Mouse (Mus musculus): ENCODE data around the gene Hdac7. TPM values are rescaled to one million over a fixed set of nuclear protein-coding genes. Genes with fewer than 3 reads are reported as not detected.
"Not testable (repeated sequence)": the region's sequence is repeated elsewhere in the genome, so short reads cannot be mapped to it uniquely, and the experiment has no call there.

Gene Hdac7
- polyA plus RNA-seq, 1 experiment from 2014 or later = 28.3 TPM

DNA sequence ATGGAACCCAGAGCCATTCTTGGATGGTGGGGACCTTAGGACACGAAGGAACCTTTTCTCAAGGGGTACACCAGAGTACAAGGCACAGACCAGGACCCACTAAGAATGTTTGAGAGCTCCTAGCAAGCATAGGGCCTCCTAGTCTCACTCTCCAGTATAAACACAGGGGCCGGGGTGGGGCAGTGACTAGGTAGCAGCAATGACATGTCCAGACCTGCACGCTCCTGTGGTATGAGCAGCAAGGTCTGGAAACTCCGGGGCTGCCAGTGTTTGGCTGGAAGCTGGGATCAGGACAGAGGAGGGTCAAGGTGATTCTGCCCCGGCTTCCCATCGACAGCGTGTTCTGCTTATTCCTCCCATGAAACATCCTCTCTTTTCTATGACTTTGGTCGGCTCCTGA lies 31.5 kb upstream of the Hdac7 start:
- H3K4me1 ChIP-seq (replicated peaks; ENCODE audit: control insufficient read depth, insufficient read depth, low read length) = no peaks in the 10 kb centered on the region
- H3K4me3 ChIP-seq (ENCODE audit: low read depth, low read length) = no peak overlapping the region
- WGBS = 78% methylated on average over 8 of the region's 8 CpGs
- H3K27me3 ChIP-seq (replicated peaks; ENCODE audit: control insufficient read depth, insufficient read depth, low read length) = no peaks in the 10 kb centered on the region
- H3K9ac ChIP-seq (ENCODE audit: low read length) = no peak overlapping the region
- H3K36me3 ChIP-seq (ENCODE audit: control insufficient read depth, insufficient read depth, low read length) = no peaks in the 10 kb centered on the region
- H3K9me3 ChIP-seq (ENCODE audit: control insufficient read depth, low read length) = no peaks in the 10 kb centered on the region
- H3K27ac ChIP-seq (ENCODE audit: low read depth) = no peak overlapping the region
- H3K4me2 ChIP-seq (ENCODE audit: low read length) = no peak overlapping the region
- ATAC-seq (replicated peaks; ENCODE audit: low FRiP score, low TSS enrichment, low read depth) (no peak), DNase-seq (ENCODE audit: low spot score) (no peak)

DNA sequence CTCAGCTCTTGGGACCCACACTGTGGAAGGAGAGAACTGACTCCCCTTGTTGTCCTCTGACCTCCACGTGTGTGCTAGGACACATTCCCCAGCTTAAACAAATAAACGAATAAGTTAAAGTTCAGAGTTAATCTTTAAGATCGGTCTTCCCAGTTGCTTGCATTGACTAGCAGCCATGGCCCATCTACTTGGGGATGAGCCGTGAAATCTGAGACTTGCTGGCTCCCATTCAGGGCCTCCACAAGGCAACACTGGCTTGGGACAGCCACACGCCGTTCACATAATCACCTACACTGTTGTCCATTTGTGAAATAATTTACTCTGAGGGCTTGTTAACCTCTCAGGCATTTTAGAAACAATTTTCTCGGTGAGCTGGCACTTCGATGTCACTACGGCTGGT lies 29.4 kb upstream of the Hdac7 start:
- 67% methylated on average over 9 of the region's 9 CpGs for WGBS
- H3K4me1 ChIP-seq (replicated peaks; ENCODE audit: control insufficient read depth, insufficient read depth, low read length) = no peaks in the 10 kb centered on the region
- H3K27ac ChIP-seq (ENCODE audit: low read depth) = no peak overlapping the region
- ATAC-seq (replicated peaks; ENCODE audit: low FRiP score, low TSS enrichment, low read depth) (no peak), DNase-seq (ENCODE audit: low spot score) (no peak)
- H3K9ac ChIP-seq (ENCODE audit: low read length) = no peak overlapping the region
- no peaks in the 10 kb centered on the region for H3K9me3 ChIP-seq (ENCODE audit: control insufficient read depth, low read length)
- H3K4me3 ChIP-seq (ENCODE audit: low read depth, low read length) = no peak overlapping the region
- no peaks in the 10 kb centered on the region for H3K27me3 ChIP-seq (replicated peaks; ENCODE audit: control insufficient read depth, insufficient read depth, low read length)
- H3K4me2 ChIP-seq (ENCODE audit: low read length) = no peak overlapping the region
- H3K36me3 ChIP-seq (ENCODE audit: control insufficient read depth, insufficient read depth, low read length) = no peaks in the 10 kb centered on the region

DNA sequence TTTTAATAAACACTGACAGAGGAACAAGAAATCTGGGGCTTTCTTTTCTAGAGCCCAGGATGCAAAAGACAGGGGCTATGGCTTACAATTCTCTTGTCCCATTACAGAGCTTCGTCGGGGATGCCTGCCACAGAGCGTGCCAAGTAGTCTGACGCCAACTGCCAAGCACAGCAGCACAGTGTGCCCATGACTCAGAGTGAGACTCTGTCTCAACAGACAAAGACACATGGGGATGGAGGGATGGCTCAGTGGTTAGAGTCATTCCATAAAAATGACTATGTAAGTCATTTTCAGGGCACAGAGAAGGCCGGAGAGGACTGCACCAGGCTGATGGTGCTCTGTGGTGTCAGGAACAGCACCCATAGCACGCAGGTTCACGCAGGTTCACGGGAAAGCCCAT lies 27.9 kb upstream of the Hdac7 start:
- Histone ChIP-seq H3K4me2 (ENCODE audit: low read length) (no peak overlapping the region), H3K4me3 (ENCODE audit: low read depth, low read length) (no peak overlapping the region), H3K9ac (ENCODE audit: low read length) (no peak overlapping the region), H3K27me3 (replicated peaks; ENCODE audit: control insufficient read depth, insufficient read depth, low read length) (no peaks in the 10 kb centered on the region), H3K36me3 (ENCODE audit: control insufficient read depth, insufficient read depth, low read length) (no peaks in the 10 kb centered on the region), H3K9me3 (ENCODE audit: control insufficient read depth, low read length) (no peaks in the 10 kb centered on the region; the same call in 1 of the 2 replicates), H3K4me1 (replicated peaks; ENCODE audit: control insufficient read depth, insufficient read depth, low read length) (no peaks in the 10 kb centered on the region), H3K27ac (ENCODE audit: low read depth) (no peak overlapping the region)
- DNase-seq (ENCODE audit: low spot score) (no peak), ATAC-seq (replicated peaks; ENCODE audit: low FRiP score, low TSS enrichment, low read depth) (no peak)
- 96% methylated on average over 8 of the region's 8 CpGs for WGBS

DNA sequence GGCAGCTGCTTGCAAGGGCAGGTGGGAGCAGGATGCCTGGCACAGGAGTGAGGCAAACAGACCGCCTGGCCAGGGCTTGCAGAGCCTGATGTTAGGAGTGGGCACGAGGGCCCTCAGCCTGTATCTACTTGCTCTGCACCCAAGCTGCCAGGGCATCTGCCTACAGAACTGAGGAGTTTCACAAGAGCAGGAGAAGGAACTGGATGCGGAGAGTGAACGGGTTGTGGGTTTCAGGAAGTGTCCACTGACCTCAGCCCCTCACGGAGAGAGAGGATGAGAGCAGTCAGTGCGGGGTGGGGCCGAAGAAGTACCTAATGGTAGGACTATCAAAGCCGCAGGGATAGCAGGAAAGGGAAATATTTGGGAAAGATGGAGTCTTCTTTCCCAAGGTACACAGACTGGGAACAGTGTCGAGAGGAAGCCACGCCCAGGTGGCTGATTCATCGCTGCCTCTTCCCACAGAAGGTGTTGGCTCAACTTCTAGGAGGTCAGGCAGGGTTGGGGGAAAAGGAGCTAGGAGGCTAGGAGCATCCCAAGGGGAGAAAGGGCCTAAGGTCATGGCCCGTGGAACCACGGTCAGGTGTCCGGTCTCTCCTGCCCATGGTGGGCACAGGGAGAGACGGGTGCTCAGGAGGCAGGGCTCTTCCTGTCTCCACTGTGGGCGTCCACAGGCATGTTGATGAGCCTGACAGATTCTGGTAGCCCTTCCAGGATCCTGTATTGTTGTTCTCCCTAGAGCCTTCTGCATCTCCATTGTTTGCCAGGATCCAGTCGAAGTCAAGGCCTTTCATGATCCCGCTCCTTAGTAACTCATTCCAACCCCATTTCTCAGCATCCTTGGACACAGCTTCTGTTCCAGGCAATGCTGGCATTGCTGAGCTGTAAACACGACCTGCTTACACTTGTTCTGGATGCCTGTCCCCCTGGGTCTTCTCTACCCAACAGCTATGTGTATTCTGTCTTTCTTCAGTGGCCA lies 27.0 kb upstream of the Hdac7 start:
- no peak overlapping the region for H3K27ac ChIP-seq (ENCODE audit: low read depth)
- no peak for ATAC-seq (replicated peaks; ENCODE audit: low FRiP score, low TSS enrichment, low read depth)
- no peaks in the 10 kb centered on the region for H3K36me3 ChIP-seq (ENCODE audit: control insufficient read depth, insufficient read depth, low read length)

DNA sequence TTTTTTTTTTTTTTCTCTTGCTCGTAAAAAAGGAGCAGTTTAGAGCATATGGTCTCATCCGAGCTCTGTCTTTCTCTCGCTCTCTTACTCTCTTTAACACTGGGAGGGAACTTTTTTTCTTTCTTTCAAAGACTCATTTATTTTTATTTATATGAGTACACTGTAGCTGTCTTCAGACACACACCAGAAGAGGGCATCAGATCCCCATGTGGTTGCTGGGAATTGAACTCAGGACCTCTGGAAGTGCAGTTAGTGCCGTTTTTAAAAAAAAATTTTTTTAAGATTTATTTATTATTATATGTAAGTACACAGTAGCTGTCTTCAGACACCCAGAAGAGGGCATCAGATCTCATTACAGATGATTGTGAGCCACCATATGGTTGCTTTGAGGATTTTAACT lies 25.8 kb upstream of the Hdac7 start:
- 71% methylated on average over 4 of the region's 4 CpGs for WGBS
- H3K27ac ChIP-seq (ENCODE audit: low read depth); H3K4me2 ChIP-seq (ENCODE audit: low read length); H3K9me3 ChIP-seq (ENCODE audit: control insufficient read depth, low read length); H3K27me3 ChIP-seq (replicated peaks; ENCODE audit: control insufficient read depth, insufficient read depth, low read length); H3K9ac ChIP-seq (ENCODE audit: low read length); H3K4me3 ChIP-seq (ENCODE audit: low read depth, low read length); ATAC-seq (replicated peaks; ENCODE audit: low FRiP score, low TSS enrichment, low read depth); H3K36me3 ChIP-seq (ENCODE audit: control insufficient read depth, insufficient read depth, low read length); DNase-seq (ENCODE audit: low spot score); H3K4me1 ChIP-seq (replicated peaks; ENCODE audit: control insufficient read depth, insufficient read depth, low read length): not testable (repeated sequence)

More for the DNA sequence above, 27.0 kb upstream of the Hdac7 start:
- Histone ChIP-seq H3K4me3 (ENCODE audit: low read depth, low read length) (no peak overlapping the region), H3K27me3 (replicated peaks; ENCODE audit: control insufficient read depth, insufficient read depth, low read length) (no peaks in the 10 kb centered on the region), H3K9ac (ENCODE audit: low read length) (no peak overlapping the region), H3K4me1 (replicated peaks; ENCODE audit: control insufficient read depth, insufficient read depth, low read length) (no peaks in the 10 kb centered on the region), H3K9me3 (ENCODE audit: control insufficient read depth, low read length) (no peaks in the 10 kb centered on the region; the same call in 1 of the 2 replicates), H3K4me2 (ENCODE audit: low read length) (no peak overlapping the region)
- DNase-seq (ENCODE audit: low spot score) = no peak
- 81% methylated on average over 19 of the region's 19 CpGs for WGBS

DNA sequence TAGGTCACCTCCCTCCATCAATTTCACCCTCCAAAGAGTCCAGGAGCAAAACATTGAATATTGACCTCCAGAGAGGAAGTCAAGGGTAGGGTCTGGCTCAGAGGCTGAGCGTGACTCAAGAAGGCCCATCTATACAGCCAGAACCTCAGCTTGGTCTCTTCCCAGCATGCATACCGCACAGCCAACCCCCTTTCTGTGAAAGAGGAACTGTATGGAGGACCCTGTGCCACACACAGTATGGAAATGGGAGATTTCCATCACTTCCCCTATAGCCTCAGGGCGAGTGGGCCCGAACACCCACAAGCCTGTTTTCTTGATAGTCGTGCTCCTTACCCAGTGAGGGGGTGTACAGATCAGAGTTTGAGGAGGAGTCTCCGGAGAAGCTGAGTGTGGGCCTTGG lies 24.7 kb upstream of the Hdac7 start:
- WGBS = 84% methylated on average over 6 of the region's 6 CpGs
- H3K4me1 ChIP-seq (replicated peaks; ENCODE audit: control insufficient read depth, insufficient read depth, low read length) = peaks cover 14% of the 10 kb centered on the region
- no peak overlapping the region for H3K27ac ChIP-seq (ENCODE audit: low read depth)
- no peak overlapping the region for H3K4me3 ChIP-seq (ENCODE audit: low read depth, low read length)
- DNase-seq (ENCODE audit: low spot score) = no peak
- no peaks in the 10 kb centered on the region; the same call in 1 of the 2 replicates for H3K9me3 ChIP-seq (ENCODE audit: control insufficient read depth, low read length)
- H3K9ac ChIP-seq (ENCODE audit: low read length) = no peak overlapping the region
- no peak overlapping the region for H3K4me2 ChIP-seq (ENCODE audit: low read length)
- no peaks in the 10 kb centered on the region for H3K27me3 ChIP-seq (replicated peaks; ENCODE audit: control insufficient read depth, insufficient read depth, low read length)
- H3K36me3 ChIP-seq (ENCODE audit: control insufficient read depth, insufficient read depth, low read length) = no peaks in the 10 kb centered on the region
- ATAC-seq (replicated peaks; ENCODE audit: low FRiP score, low TSS enrichment, low read depth) = no peak

DNA sequence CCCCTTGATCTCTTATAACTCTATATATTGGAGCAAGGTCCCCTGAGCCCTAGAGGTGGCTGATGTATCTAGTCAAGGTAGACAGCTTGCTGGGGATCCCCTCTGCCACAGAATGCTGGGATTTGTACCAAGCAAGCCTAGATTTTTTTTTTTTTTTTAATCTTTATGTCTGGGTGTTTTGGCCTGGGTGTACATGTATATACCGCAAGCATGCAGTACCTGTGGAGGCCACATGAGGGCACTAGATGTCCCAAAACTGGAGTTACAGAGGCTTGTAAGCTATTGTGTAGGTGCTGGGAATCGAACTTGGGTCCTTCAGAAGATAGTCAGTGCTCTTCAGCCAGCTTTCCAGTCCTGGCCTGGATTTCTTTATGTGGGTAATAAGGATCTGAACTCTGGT lies 21.7 kb upstream of the Hdac7 start:
- no peaks in the 10 kb centered on the region; the same call in 1 of the 2 replicates for H3K9me3 ChIP-seq (ENCODE audit: control insufficient read depth, low read length)
- no peak overlapping the region for H3K4me2 ChIP-seq (ENCODE audit: low read length)
- H3K27me3 ChIP-seq (replicated peaks; ENCODE audit: control insufficient read depth, insufficient read depth, low read length) = no peaks in the 10 kb centered on the region
- DNase-seq (ENCODE audit: low spot score) (no peak), ATAC-seq (replicated peaks; ENCODE audit: low FRiP score, low TSS enrichment, low read depth) (no peak)
- H3K4me1 ChIP-seq (replicated peaks; ENCODE audit: control insufficient read depth, insufficient read depth, low read length) = peaks cover 22% of the 10 kb centered on the region
- no peak overlapping the region for H3K9ac ChIP-seq (ENCODE audit: low read length)
- H3K36me3 ChIP-seq (ENCODE audit: control insufficient read depth, insufficient read depth, low read length) = no peaks in the 10 kb centered on the region
- H3K27ac ChIP-seq (ENCODE audit: low read depth) = no peak overlapping the region
- no peak overlapping the region for H3K4me3 ChIP-seq (ENCODE audit: low read depth, low read length)
- WGBS = 99% methylated on average over 2 of the region's 2 CpGs

DNA sequence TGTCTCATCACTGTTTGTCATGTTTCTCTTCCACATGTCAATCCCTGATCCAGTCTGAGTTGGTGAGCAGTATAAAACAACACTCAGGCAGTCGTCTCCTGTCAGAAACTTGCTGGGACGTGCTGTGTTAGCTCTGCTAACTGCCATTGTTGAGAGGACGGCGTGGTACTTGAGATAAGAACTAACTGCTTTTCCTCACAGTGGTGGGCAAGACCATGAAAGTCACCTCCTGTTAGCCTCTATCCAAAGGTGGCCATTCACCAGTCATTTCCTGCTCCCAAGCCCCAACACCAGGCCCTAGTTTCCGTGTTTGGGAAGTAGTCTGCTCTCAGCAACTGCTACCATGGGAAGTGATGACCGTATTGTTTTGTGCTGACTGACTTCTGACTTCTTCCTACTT lies 20.9 kb upstream of the Hdac7 start:
- DNase-seq (ENCODE audit: low spot score) (no peak), ATAC-seq (replicated peaks; ENCODE audit: low FRiP score, low TSS enrichment, low read depth) (no peak)
- Histone ChIP-seq H3K4me2 (ENCODE audit: low read length) (no peak overlapping the region), H3K9ac (ENCODE audit: low read length) (no peak overlapping the region), H3K36me3 (ENCODE audit: control insufficient read depth, insufficient read depth, low read length) (no peaks in the 10 kb centered on the region), H3K4me3 (ENCODE audit: low read depth, low read length) (no peak overlapping the region), H3K9me3 (ENCODE audit: control insufficient read depth, low read length) (no peaks in the 10 kb centered on the region; the same call in 1 of the 2 replicates), H3K27ac (ENCODE audit: low read depth) (no peak overlapping the region), H3K4me1 (replicated peaks; ENCODE audit: control insufficient read depth, insufficient read depth, low read length) (peaks cover 22% of the 10 kb centered on the region), H3K27me3 (replicated peaks; ENCODE audit: control insufficient read depth, insufficient read depth, low read length) (no peaks in the 10 kb centered on the region)
- 36% methylated on average over 6 of the region's 6 CpGs for WGBS

Data from intestine, embryonic 14.5 days (tissue).